ENCODE assay signal across 14 mouse cellular contexts in genomic region chr13:92589255-92589654, GRCm38 (mm10). TPM values are rescaled to one million over a fixed set of nuclear protein-coding genes. Genes with fewer than 3 reads are reported as not detected.
A peak's percentile ranks its signal among the peaks of the same experiment; 100 is the strongest.
DNase-seq lines count a peak whose midpoint lies in the region; ATAC-seq and TF ChIP-seq lines count a peak whose summit lies in the region.
"Had no signal": no experiment of that assay in that cellular context is flagged by ENCODE, and none has a peak within 500 bp of the region (broad histone marks: within the 10 kb centered on the region; RNA-seq: fewer than 3 reads in every experiment).

No protein-coding gene starts in this region.

- ATAC-seq in heart, embryonic 12.5 days (ENCODE audit: insufficient number of reproducible peaks, low FRiP score), result no peak
- ATAC-seq in liver, embryonic 11.5 days (replicated peaks; ENCODE audit: low FRiP score), result no peak; the same call in 1 of the 2 replicates
- ATAC-seq: midbrain, embryonic 13.5 days had no signal

- no peak for TF ChIP-seq POLR2A in thymus, adult 2 months (IDR thresholded peaks at IDR 0.05; ENCODE audit: control insufficient read depth, extremely low read depth, insufficient read depth, low read length, poor library complexity)

- peak; percentile 73 for DNase-seq in heart, embryonic 10.5 days (ENCODE audit: low spot score)
- peak; percentile 42 for DNase-seq in testis, postnatal 10 days (ENCODE audit: low spot score)
- no peak for DNase-seq in testis, postnatal 14 days (ENCODE audit: low spot score)
- DNase-seq in liver, embryonic 11.5 days (ENCODE audit: low spot score), result no peak
- DNase-seq in thymus, adult 2 months, result no peak
- no peak for DNase-seq in gastrocnemius, postnatal 36 days
- DNase-seq: gastrocnemius, adult 2 months; thymus, adult 18-20 months had no signal

- TF ChIP-seq CTCF in thymus, adult 2 months (IDR thresholded peaks at IDR 0.05; ENCODE audit: borderline replicate concordance, control insufficient read depth, extremely low read depth, insufficient read depth, low read length, poor library complexity), result no peak

- H3K9me3 ChIP-seq in heart, embryonic 10.5 days, result no peaks in the 10 kb centered on the region
- no peaks in the 10 kb centered on the region for H3K9me3 ChIP-seq in heart, embryonic 12.5 days (replicated peaks)
- H3K9me3 ChIP-seq in liver, embryonic 11.5 days (ENCODE audit: control insufficient read depth, low read length), result no peaks in the 10 kb centered on the region
- H3K9me3 ChIP-seq: hindbrain, embryonic 12.5 days; limb, embryonic 10.5 days; midbrain, embryonic 13.5 days had no signal

- H3K27me3 ChIP-seq in heart, embryonic 10.5 days (ENCODE audit: insufficient read depth, poor library complexity, severe bottlenecking), result no peaks in the 10 kb centered on the region
- H3K27me3 ChIP-seq in heart, embryonic 12.5 days (replicated peaks), result no peaks in the 10 kb centered on the region
- H3K27me3 ChIP-seq in liver, embryonic 11.5 days (replicated peaks; ENCODE audit: control insufficient read depth, insufficient read depth, low read length), result no peaks in the 10 kb centered on the region
- no peaks in the 10 kb centered on the region for H3K27me3 ChIP-seq in thymus, adult 2 months (ENCODE audit: control insufficient read depth, insufficient read depth, low read length)
- H3K27me3 ChIP-seq: hindbrain, embryonic 12.5 days; midbrain, embryonic 13.5 days had no signal

- H3K36me3 ChIP-seq in heart, embryonic 10.5 days, result no peaks in the 10 kb centered on the region
- H3K36me3 ChIP-seq in heart, embryonic 12.5 days, result no peaks in the 10 kb centered on the region
- H3K36me3 ChIP-seq in liver, embryonic 11.5 days (ENCODE audit: control insufficient read depth, insufficient read depth, low read length), result no peaks in the 10 kb centered on the region
- no peaks in the 10 kb centered on the region for H3K36me3 ChIP-seq in thymus, adult 2 months (ENCODE audit: control insufficient read depth, insufficient read depth, low read length)
- H3K36me3 ChIP-seq: hindbrain, embryonic 12.5 days; limb, embryonic 10.5 days; midbrain, embryonic 13.5 days had no signal

- H3K4me3 ChIP-seq in heart, embryonic 10.5 days, result no peak overlapping the region
- no peak overlapping the region for H3K4me3 ChIP-seq in heart, embryonic 12.5 days
- no peak overlapping the region for H3K4me3 ChIP-seq in liver, embryonic 11.5 days (ENCODE audit: low read depth, low read length)
- no peak overlapping the region for H3K4me3 ChIP-seq in thymus, adult 2 months (ENCODE audit: control insufficient read depth, insufficient read depth, low read length)
- H3K4me3 ChIP-seq: gastrocnemius, adult 2 months; hindbrain, embryonic 12.5 days; layer of hippocampus, adult 2 months; limb, embryonic 10.5 days; midbrain, embryonic 13.5 days had no signal

- H3K9ac ChIP-seq in heart, embryonic 12.5 days, result no peak overlapping the region
- 0 out of 2 replicates have a peak overlapping the region, but pooled peaks have one; percentile 30 for H3K9ac ChIP-seq in liver, embryonic 11.5 days (ENCODE audit: low read depth, low read length)
- H3K9ac ChIP-seq: hindbrain, embryonic 12.5 days; midbrain, embryonic 13.5 days had no signal

- peaks cover 29% of the 10 kb centered on the region for H3K4me1 ChIP-seq in heart, embryonic 10.5 days
- H3K4me1 ChIP-seq in heart, embryonic 12.5 days (replicated peaks), result peaks cover 30% of the 10 kb centered on the region
- peaks cover 35% of the 10 kb centered on the region for H3K4me1 ChIP-seq in liver, embryonic 11.5 days (replicated peaks; ENCODE audit: control insufficient read depth, insufficient read depth, low read length)
- H3K4me1 ChIP-seq in thymus, adult 2 months (replicated peaks; ENCODE audit: control insufficient read depth, insufficient read depth, low read length), result no peaks in the 10 kb centered on the region

- H3K27ac ChIP-seq in heart, embryonic 10.5 days, result peak overlapping the region; percentile 49
- H3K27ac ChIP-seq in heart, embryonic 12.5 days (ENCODE audit: poor library complexity, severe bottlenecking), result no peak overlapping the region
- peak overlapping the region; percentile 84 for H3K27ac ChIP-seq in liver, embryonic 11.5 days (ENCODE audit: low read depth, low read length)
- H3K27ac ChIP-seq in thymus, adult 2 months (ENCODE audit: control insufficient read depth, insufficient read depth, low read length), result no peak overlapping the region
- H3K27ac ChIP-seq: gastrocnemius, adult 2 months; hindbrain, embryonic 12.5 days; layer of hippocampus, adult 2 months; limb, embryonic 10.5 days; midbrain, embryonic 13.5 days had no signal

- intact Hi-C loops in gastrocnemius, postnatal 36 days (cut with DNase I), result no loop called here

- no peak overlapping the region for H3K4me2 ChIP-seq in heart, embryonic 12.5 days
- no peak overlapping the region for H3K4me2 ChIP-seq in liver, embryonic 11.5 days
- H3K4me2 ChIP-seq: hindbrain, embryonic 12.5 days; midbrain, embryonic 13.5 days had no signal

RNA-seq across cellular contexts. Expression of gene Spz1, which starts 13.3 kb away (rescaled TPM):
- polyA plus RNA-seq in heart, embryonic 10.5 days (2016; fragmentation: Nextera tagmentation; extraction: Ambion mirVana), result not detected in 2 replicates
- polyA plus RNA-seq in heart, embryonic 12.5 days (2016; fragmentation: Nextera tagmentation; extraction: Ambion mirVana), result not detected in 2 replicates
- polyA plus RNA-seq in liver, embryonic 11.5 days (2014; fragmentation: Nextera tagmentation; extraction: Ambion mirVana), result not detected in 2 replicates
- polyA plus RNA-seq in thymus, adult 2 months (2012; rRNA removed), result 0.15 and 0.22 TPM in 2 replicates
- not detected for total RNA-seq in gastrocnemius, postnatal 36 days (2021)
- total RNA-seq: common myeloid progenitor, adult 5-6 weeks; gastrocnemius, adult 2 months; layer of hippocampus, adult 2 months had no signal
- polyA plus RNA-seq: hindbrain, embryonic 12.5 days; limb, embryonic 10.5 days; midbrain, embryonic 13.5 days had no signal

RNA-seq across cellular contexts. Expression of gene Serinc5, which starts 21.6 kb away (rescaled TPM):
- polyA plus RNA-seq in heart, embryonic 10.5 days (2016; fragmentation: Nextera tagmentation; extraction: Ambion mirVana), result 14.7 and 15.4 TPM in 2 replicates
- 15.2 and 15.4 TPM in 2 replicates for polyA plus RNA-seq in heart, embryonic 12.5 days (2016; fragmentation: Nextera tagmentation; extraction: Ambion mirVana)
- polyA plus RNA-seq in liver, embryonic 11.5 days (2014; fragmentation: Nextera tagmentation; extraction: Ambion mirVana), result 27.5 and 30.3 TPM in 2 replicates
- 108 and 109 TPM in 2 replicates for polyA plus RNA-seq in thymus, adult 2 months (2012; rRNA removed)
- total RNA-seq in gastrocnemius, postnatal 36 days (2021), result 1 to 10 TPM; 4.1 to 4.4 TPM

RNA-seq across cellular contexts. Expression of gene Zfyve16, which starts 58.6 kb away (rescaled TPM):
- polyA plus RNA-seq in heart, embryonic 10.5 days (2016; fragmentation: Nextera tagmentation; extraction: Ambion mirVana), result 10.0 and 10.1 TPM in 2 replicates
- 11.5 and 13.5 TPM in 2 replicates for polyA plus RNA-seq in heart, embryonic 12.5 days (2016; fragmentation: Nextera tagmentation; extraction: Ambion mirVana)
- polyA plus RNA-seq in liver, embryonic 11.5 days (2014; fragmentation: Nextera tagmentation; extraction: Ambion mirVana), result 6.6 TPM in 2 replicates
- 3.3 and 3.9 TPM in 2 replicates for polyA plus RNA-seq in thymus, adult 2 months (2012; rRNA removed)
- total RNA-seq in gastrocnemius, postnatal 36 days (2021), result 1 to 10 TPM; 7.1 to 8.0 TPM

Comparison
In these comparisons a context has a peak if more than half of its experiments do, and no peak if none do; other contexts are left out.
1. DNase-seq: peak in heart, embryonic 10.5 days (single experiment) and testis, postnatal 10 days (single experiment); none in testis, postnatal 14 days (single experiment), liver, embryonic 11.5 days (single experiment), thymus, adult 2 months (single experiment) and gastrocnemius, postnatal 36 days (0 of 2).
2. H3K27ac ChIP-seq: peak in heart, embryonic 10.5 days (single experiment) and liver, embryonic 11.5 days (single experiment); none in heart, embryonic 12.5 days (single experiment) and thymus, adult 2 months (single experiment).